Mouse (Mus musculus) bone marrow, adult 2 months (tissue): Measurements from ENCODE around the gene Stmn3. TPM values are rescaled to one million over a fixed set of nuclear protein-coding genes. Genes with fewer than 3 reads are reported as not detected.

Source experiments
- H3K27ac ChIP-seq: fragments of 200-500 bp; 2 replicates; pipeline ENCODE4 v1.5.1; 2012; ENCODE audit warnings: low read depth, mild to moderate bottlenecking, control low read depth, inconsistent platforms, low read length; ENCODE audit not compliant: control insufficient read depth, poor library complexity, insufficient read depth
- H3K4me1 ChIP-seq: fragments of 200-500 bp; 2 replicates; pipeline ENCODE4 v1.6.1; 2011; ENCODE audit warnings: low read length; ENCODE audit not compliant: control insufficient read depth, insufficient read depth
- H3K4me3 ChIP-seq: fragments of 200-500 bp; replicated peaks from 2 replicates; pipeline ENCODE3; 2011; ENCODE audit warnings: mild to moderate bottlenecking, low read depth, low read length, control low read depth; ENCODE audit not compliant: control insufficient read depth
- CTCF ChIP-seq: fragments of 200-500 bp; IDR thresholded peaks from 2 replicates; pipeline ENCODE4 v1.5.1; 2011; ENCODE audit warnings: low read length, control low read depth; ENCODE audit not compliant: control insufficient read depth, insufficient read depth
- POLR2A ChIP-seq: fragments of 200-500 bp; IDR thresholded peaks from 2 replicates; pipeline ENCODE4 v1.6.1; 2011; ENCODE audit warnings: low read depth, mild to moderate bottlenecking, control low read depth, low read length, borderline replicate concordance; ENCODE audit not compliant: control insufficient read depth
- WGBS: fragments of 180-500 bp; shearing (Covaris S2); methylation state at CpG from one replicate; pipeline ENCODE4 v1.1.7; 2018; 5-methylcytosine and 5-hydroxymethylcytosine counted together
- polyA plus RNA-seq: library from polyadenylated mRNA; stranded (reverse); fragments of >200 nt; gene quantifications from 2 replicates; pipeline ENCODE4 v1.2.4, GENCODE M21; 2011; ENCODE audit warnings: low replicate concordance; ENCODE audit not compliant: missing spikeins, insufficient read depth, insufficient read length

Gene Stmn3
- polyA plus RNA-seq = 2.7 TPM in 1 of 2 replicates, not detected in the other

DNA sequence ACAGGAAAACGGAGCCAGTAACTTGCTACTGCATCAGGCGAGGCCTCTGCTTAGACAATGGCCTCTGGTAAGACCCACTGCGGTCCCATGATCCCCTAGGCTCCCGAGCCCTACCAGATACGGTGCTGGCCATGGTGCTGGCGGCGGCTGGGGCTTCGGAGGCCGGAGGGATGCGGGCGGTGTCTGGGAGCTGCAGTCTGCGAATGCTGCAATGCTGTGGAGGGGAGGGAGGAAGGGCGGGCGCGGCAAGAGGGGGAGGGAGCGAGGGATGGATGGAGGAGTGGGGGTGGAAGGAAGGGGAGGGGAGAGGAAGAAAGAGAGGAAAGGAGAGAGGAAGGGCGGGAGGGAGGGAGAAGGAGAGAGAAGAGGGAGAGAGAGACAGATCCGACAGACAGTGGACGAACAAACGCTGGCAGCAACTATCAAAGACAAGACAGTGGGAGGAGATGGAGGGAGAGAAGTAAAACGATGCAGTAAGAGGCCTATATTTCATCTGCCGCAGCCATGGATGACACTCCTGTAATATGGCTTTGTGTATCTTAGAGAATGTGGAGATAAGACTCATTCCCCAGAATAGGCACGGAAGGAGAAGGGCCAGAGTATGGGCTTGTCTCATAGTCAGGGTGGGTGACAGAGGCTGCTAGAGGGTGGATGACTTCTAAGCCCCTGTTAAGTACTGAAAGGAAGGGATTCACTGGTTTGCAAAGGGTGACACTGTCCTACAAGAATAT, at the start of gene Stmn3:
Stmn3 (minus strand) TSS at position 421 of the 731 bp plus-strand sequence.
- 12% methylated on average over 19 of the region's 23 CpGs for WGBS
- H3K4me3 ChIP-seq = no peak within 1 kb of the TSS
- H3K27ac ChIP-seq = no peak within 1 kb of the TSS
- H3K4me1 ChIP-seq = no peaks in the 10 kb centered on the region
- TF ChIP-seq CTCF = no peak
- TF ChIP-seq POLR2A = no peak

DNA sequence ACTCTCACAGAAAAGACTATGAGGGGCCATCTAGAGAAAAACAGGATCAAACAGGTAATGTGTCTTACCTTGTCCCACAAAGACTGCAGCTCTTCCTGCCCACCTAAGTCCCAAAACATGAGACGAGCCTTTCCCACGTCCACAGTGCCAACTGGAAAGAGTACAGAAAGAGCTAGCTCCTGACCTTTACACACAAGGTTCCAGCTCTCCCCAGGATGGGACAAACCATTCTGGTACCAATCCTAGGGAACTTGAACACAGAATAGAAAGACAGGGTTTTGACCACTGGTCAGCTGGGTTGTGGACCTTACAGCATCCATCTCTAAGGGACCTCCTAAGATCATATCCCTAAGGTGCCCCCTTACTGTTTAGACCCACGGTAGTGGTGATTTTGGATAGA, 49.6 kb upstream of the Stmn3 start:
- no peaks in the 10 kb centered on the region; the same call in 1 of the 2 replicates for H3K4me1 ChIP-seq
- H3K4me3 ChIP-seq = no peak overlapping the region
- TF ChIP-seq CTCF (no peak), POLR2A (no peak)
- WGBS = 79% methylated on average over 3 of the region's 3 CpGs
- H3K27ac ChIP-seq = no peak overlapping the region

DNA sequence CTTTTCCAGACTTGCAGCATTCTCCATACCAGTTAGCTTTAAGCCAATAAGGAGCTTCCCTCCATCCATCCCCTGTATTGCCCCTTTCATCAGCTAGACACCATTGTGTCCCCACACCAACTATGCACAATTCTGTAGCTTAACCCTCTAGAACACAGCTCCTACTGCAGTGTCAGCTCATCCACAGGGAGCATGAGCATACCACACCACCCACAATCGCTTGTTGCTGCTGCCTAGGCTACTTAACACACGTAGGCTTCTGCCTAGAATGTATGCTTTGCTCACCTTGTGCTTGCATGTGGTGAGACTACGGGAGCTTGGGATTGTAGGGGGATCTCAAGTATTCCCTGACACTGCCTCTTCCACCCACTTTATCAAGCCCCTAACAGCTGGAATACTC, 42.5 kb upstream of the Stmn3 start:
- WGBS = 87% methylated on average over 3 of the region's 3 CpGs
- Histone ChIP-seq H3K4me1 (no peaks in the 10 kb centered on the region), H3K4me3 (no peak overlapping the region), H3K27ac (no peak overlapping the region)
- TF ChIP-seq CTCF (no peak), POLR2A (no peak)

DNA sequence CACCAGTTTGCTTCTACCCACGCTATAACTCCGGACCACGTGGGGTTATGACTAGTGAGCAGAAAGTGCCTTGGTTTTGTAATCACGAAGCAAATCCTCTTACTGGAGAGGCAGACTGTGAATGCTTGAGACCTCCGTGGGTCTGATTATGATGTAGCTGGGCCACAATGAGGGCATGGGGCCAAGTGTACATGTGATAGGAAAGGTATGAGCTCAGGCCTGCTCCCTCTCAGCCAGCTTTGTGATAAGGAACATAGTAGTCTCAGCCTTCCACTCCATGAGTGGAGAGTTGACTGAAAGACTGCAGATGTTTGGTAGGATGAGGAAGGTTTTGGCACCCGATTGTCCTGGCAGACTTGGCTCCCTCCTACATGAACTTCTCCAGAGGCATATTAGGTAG, 28.5 kb upstream of the Stmn3 start:
- TF ChIP-seq POLR2A (no peak), CTCF (no peak)
- Histone ChIP-seq H3K4me3 (no peak overlapping the region), H3K27ac (no peak overlapping the region), H3K4me1 (no peaks in the 10 kb centered on the region; the same call in 1 of the 2 replicates)
- WGBS = 84% methylated on average over 6 of the region's 6 CpGs

DNA sequence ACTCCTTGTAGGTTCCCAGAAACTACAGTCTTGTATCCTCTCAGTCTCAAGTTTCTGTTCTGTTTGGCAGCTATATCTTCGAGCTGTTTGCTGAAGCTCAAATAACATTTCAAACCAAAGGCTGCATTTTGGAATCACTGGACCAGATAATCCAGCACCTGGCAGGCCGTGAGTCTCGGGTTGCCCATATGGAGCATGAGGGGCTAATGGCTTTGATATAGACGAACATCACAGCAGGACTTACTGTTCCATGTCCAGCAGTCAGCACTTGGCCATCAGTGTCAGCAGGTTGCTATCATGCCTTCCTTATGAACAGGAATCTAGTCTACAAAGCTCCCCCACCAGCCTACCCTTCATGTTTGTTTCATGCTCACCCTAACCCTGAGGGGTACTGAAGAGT, 26.1 kb upstream of the Stmn3 start:
- H3K27ac ChIP-seq = no peak overlapping the region
- 84% methylated on average over 4 of the region's 4 CpGs for WGBS

DNA sequence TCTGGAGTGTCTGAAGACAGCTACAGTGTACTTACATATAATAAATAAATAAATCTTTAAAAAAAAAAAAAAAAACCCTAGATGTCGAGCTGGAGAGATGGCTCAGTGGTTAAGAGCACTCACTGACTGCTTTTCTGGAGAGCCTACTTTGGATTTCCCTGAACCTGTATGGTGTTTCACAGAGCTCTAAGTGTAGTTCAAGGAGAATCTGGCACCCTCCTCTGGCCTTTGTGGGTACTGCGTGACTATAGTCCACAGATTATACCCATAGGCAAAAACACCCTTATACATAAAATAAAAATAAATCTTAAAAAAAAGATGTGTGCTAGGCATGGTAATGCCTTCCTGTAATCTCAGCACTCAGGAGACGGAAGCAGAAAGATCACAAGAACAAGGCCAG, 19.7 kb upstream of the Stmn3 start:
- peak; percentile 27; the same call in 1 of the 2 replicates for TF ChIP-seq CTCF
- TF ChIP-seq POLR2A = no peak
- Histone ChIP-seq H3K27ac (no peak overlapping the region), H3K4me3 (no peak overlapping the region), H3K4me1 (no peaks in the 10 kb centered on the region)
- 52% methylated on average over 3 of the region's 3 CpGs for WGBS

More for the DNA sequence above, 26.1 kb upstream of the Stmn3 start:
- TF ChIP-seq POLR2A = no peak
- TF ChIP-seq CTCF = no peak
- no peaks in the 10 kb centered on the region; the same call in 1 of the 2 replicates for H3K4me1 ChIP-seq
- H3K4me3 ChIP-seq = no peak overlapping the region

DNA sequence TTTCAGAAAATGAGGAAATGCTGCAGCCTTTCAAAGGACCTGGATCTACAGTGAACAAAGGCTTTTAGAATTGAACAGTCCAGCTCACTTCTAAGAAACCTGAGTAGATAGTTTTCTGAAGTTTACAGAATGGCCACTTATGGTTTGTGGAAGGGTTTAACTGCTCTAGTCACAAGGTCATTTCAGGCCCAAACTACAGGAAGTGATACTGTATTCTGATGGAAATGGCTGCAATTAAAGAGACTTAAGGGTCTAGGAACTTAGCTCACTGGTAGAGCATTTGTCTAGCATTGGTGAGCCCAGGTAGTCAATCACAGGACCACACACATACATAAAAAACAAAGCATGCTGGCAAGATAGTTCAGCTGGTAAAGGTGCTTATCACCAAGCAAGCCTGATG, 18.2 kb upstream of the Stmn3 start:
- Histone ChIP-seq H3K27ac (no peak overlapping the region), H3K4me1 (no peaks in the 10 kb centered on the region), H3K4me3 (no peak overlapping the region)
- TF ChIP-seq POLR2A = no peak
- TF ChIP-seq CTCF = no peak

DNA sequence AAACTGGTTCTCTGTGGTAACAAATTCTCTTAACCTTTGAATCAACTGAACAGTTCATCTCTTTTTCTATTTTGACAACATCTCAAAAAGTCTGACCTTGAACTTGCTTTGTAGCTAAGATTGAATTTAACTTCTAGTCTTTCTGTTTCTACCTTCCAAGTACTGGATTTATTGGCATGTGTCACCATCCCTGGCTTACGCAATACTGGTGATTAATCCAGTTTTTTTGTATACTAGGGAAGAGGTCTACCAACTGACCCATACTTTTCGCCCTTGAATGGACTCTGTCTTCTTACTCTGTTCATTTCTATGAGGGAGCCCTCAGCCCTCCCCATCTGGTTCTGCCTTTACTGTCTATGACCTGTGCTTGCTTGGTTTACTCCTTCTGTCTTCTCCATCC, 11.8 kb upstream of the Stmn3 start:
- H3K4me1 ChIP-seq = no peaks in the 10 kb centered on the region
- H3K27ac ChIP-seq = no peak overlapping the region
- no peak for TF ChIP-seq CTCF
- no peak for TF ChIP-seq POLR2A
- WGBS = 88% methylated on average over 2 of the region's 2 CpGs
- no peak overlapping the region for H3K4me3 ChIP-seq
